Mouse (Mus musculus) ES-E14 (cell line): ENCODE results near the gene Arhgef26. TPM values are rescaled to one million over a fixed set of nuclear protein-coding genes. Genes with fewer than 3 reads are reported as not detected.

Experiments
- DNase-seq: peaks from one replicate; pipeline ENCODE4 v3.0.0-alpha.2; 2013; ENCODE audit warnings: low read depth, low spot score
- H3K27ac ChIP-seq: 2 replicates; pipeline ENCODE4 v1.5.1; 2012; ENCODE audit warnings: low read depth, mild to moderate bottlenecking, low read length, moderate library complexity, mixed read lengths; ENCODE audit not compliant: poor library complexity, insufficient read depth, severe bottlenecking
- H3K36me3 ChIP-seq: 2 replicates; pipeline ENCODE4 v1.6.1; 2012; ENCODE audit warnings: mild to moderate bottlenecking, low read length, moderate library complexity, mixed read lengths; ENCODE audit not compliant: control insufficient read depth, poor library complexity, insufficient read depth, severe bottlenecking
- H3K4me1 ChIP-seq, 2 experiments: fragments of 150-350 bp in 1 of 2; sonication (generic) in 1 of 2; 2 replicates each; pipeline ENCODE4 v1.6.1; 2012; ENCODE audit warnings: low read length in 2 of 2, mild to moderate bottlenecking in 1 of 2, mixed read lengths in 1 of 2; ENCODE audit not compliant: control insufficient read depth in 2 of 2, insufficient read depth in 2 of 2, poor library complexity in 1 of 2
- H3K4me3 ChIP-seq, 2 experiments: fragments of 150-350 bp in 1 of 2; sonication (generic) in 1 of 2; 2 replicates each; pipeline ENCODE4 v1.5.1; 2012; ENCODE audit warnings: low read length in 2 of 2, low read depth in 1 of 2, mild to moderate bottlenecking in 1 of 2, mixed read lengths in 1 of 2; ENCODE audit not compliant: insufficient read depth in 1 of 2, poor library complexity in 1 of 2, severe bottlenecking in 1 of 2
- H3K9ac ChIP-seq: 2 replicates; pipeline ENCODE4 v1.6.1; 2012; ENCODE audit warnings: low read depth, mild to moderate bottlenecking, low read length, mixed read lengths; ENCODE audit not compliant: poor library complexity, insufficient read depth, severe bottlenecking
- H3K9me3 ChIP-seq: fragments of 150-350 bp; sonication (generic); 2 replicates; pipeline ENCODE4 v1.6.1; 2012; ENCODE audit warnings: low read depth, mild to moderate bottlenecking, low read length; ENCODE audit not compliant: control insufficient read depth, insufficient read depth
- CHD2 ChIP-seq: IDR thresholded peaks from 2 replicates; pipeline ENCODE4 v1.6.1; 2014; ENCODE audit warnings: mild to moderate bottlenecking, low read depth, low read length, inconsistent platforms
- HCFC1 ChIP-seq: IDR thresholded peaks from 2 replicates; pipeline ENCODE4 v1.6.1; 2012; ENCODE audit warnings: low read length, inconsistent platforms, borderline replicate concordance; ENCODE audit not compliant: insufficient read depth
- MAFK ChIP-seq: IDR thresholded peaks from 2 replicates; pipeline ENCODE4 v1.6.1; 2014; ENCODE audit warnings: mild to moderate bottlenecking, low read depth, low read length, inconsistent platforms; ENCODE audit not compliant: insufficient read depth
- ZC3H11A ChIP-seq: IDR thresholded peaks from 2 replicates; pipeline ENCODE4 v1.6.1; 2012; ENCODE audit warnings: low read depth, mild to moderate bottlenecking, inconsistent platforms, low read length, borderline replicate concordance
- ZNF384 ChIP-seq: IDR thresholded peaks from 2 replicates; pipeline ENCODE4 v1.6.1; 2012; ENCODE audit warnings: low read depth, low read length, inconsistent platforms
- in situ Hi-C, 2 experiments: fragments of 600-800 bp; cut with MboI; formaldehyde crosslinking; loops; one replicate each; pipeline ENCODE4 v1.15.1; 2025; ENCODE audit warnings: low sequenced_read_pairs in 2 of 2, inconsistent platforms in 1 of 2; ENCODE audit not compliant: unreplicated experiment in 2 of 2
- total RNA-seq: library from RNA; depleted of rRNA; stranded (reverse); fragments of 300-350 nt; gene quantifications from 2 replicates; pipeline ENCODE4 v1.2.3, GENCODE M21; 2012

Arhgef26 gene
- total RNA-seq, 1 experiment: 5.9 TPM

DNA sequence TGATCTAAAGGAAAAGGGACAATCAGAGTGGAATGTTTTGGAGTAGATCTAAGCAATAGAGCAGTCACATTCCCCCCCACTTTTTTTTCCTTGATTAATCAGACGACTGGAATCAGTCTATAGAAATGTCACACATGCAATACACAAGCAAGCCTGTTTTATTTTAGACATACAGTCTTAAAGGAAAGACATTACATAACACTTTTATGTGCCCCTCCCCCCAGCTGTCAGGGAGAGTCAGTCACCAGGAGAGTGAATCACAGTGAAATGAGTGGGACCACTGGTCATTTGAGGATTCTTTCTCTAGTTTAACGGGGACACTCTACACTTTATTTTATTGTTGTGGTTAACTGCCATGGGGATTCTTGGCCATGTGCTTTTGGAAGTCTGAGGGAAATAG is 2.7 kb downstream of the Arhgef26 start:
- TF ChIP-seq ZC3H11A: no peak
- Histone ChIP-seq H3K4me1 (peaks cover 0 to 2% of the 10 kb centered on the region in 2 experiments; a peak in 2 of 4 replicates), H3K9ac (no peak overlapping the region), H3K27ac (no peak overlapping the region), H3K4me3 (no peak overlapping the region), H3K9me3 (no peaks in the 10 kb centered on the region), H3K36me3 (no peaks in the 10 kb centered on the region)
- in situ Hi-C loops: no loop called here
- DNase-seq: no peak

DNA sequence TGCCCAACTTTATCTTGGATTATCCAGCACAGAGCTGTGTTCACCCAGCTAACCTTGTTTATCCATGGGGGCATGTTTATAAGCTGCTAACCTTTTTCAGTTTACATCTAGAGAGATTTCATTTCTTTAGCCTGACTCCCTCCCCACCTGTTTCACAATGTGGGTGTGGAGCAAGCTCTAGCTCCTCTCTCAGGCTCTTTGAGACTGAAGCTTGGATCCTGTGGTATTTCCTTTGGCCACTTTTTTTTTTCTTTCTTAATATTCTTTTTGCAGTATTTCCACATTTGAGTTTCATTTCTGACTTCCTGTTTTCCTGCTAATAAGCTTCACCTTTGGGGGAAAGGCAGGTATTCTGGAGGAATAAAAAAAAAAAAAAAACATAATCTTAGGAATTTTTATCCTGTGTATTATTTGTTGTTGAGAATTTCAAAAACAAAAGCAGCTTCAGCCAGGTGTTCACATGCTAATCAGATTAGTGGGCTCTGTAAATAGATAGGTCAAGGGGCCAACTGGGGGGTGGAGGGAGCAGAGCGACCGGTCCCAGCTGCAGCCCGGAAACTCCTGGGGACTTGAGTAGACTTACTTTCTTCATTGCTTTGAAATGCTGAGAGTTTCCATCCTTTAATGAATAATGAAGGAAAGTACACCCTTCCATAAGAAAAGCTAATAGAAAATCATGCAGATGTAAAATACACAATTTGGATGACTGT is 3.5 kb downstream of the Arhgef26 start:
- TF ChIP-seq CHD2 (no peak), ZC3H11A (no peak), ZNF384 (no peak), HCFC1 (no peak), MAFK (no peak)
- in situ Hi-C loops: no loop called here
- DNase-seq: no peak
- Histone ChIP-seq H3K4me3 (no peak overlapping the region), H3K36me3 (no peaks in the 10 kb centered on the region), H3K9ac (no peak overlapping the region), H3K27ac (no peak overlapping the region), H3K9me3 (no peaks in the 10 kb centered on the region), H3K4me1 (peaks cover 0 to 2% of the 10 kb centered on the region in 2 experiments; a peak in 2 of 4 replicates)

- no peak for DNase-seq
- H3K4me3 ChIP-seq: no peak overlapping the region
- no peak overlapping the region for H3K27ac ChIP-seq
- in situ Hi-C loops: no loop called here
- no peak for TF ChIP-seq ZC3H11A
- TF ChIP-seq HCFC1: no peak
- TF ChIP-seq CHD2: no peak
- TF ChIP-seq MAFK: no peak
- no peak for TF ChIP-seq ZNF384
- no peaks in the 10 kb centered on the region for H3K4me1 ChIP-seq
- H3K9me3 ChIP-seq: no peaks in the 10 kb centered on the region
- H3K36me3 ChIP-seq: no peaks in the 10 kb centered on the region
- no peak overlapping the region for H3K9ac ChIP-seq
Observed at GRCm38 (mm10) chr3:62348514-62349217, 10.5 kb downstream of the Arhgef26 start.

- Histone ChIP-seq H3K4me3 (no peak overlapping the region), H3K9ac (no peak overlapping the region), H3K27ac (no peak overlapping the region), H3K4me1 (no peaks in the 10 kb centered on the region), H3K36me3 (no peaks in the 10 kb centered on the region), H3K9me3 (no peaks in the 10 kb centered on the region)
- in situ Hi-C loops: no loop called here
- no peak for TF ChIP-seq HCFC1
- TF ChIP-seq CHD2: no peak
- TF ChIP-seq MAFK: no peak
- no peak for TF ChIP-seq ZNF384
- TF ChIP-seq ZC3H11A: no peak
- no peak for DNase-seq
Observed at GRCm38 (mm10) chr3:62349218-62349897, 11.2 kb downstream of the Arhgef26 start.
